ENCODE assay signal across 9 mouse cellular contexts in genomic region chr1:172408996-172409395, GRCm38 (mm10). TPM values are rescaled to one million over a fixed set of nuclear protein-coding genes. Genes with fewer than 3 reads are reported as not detected.
DNase-seq lines count a peak whose midpoint lies in the region; ATAC-seq and TF ChIP-seq lines count a peak whose summit lies in the region.
"Had no signal": no experiment of that assay in that cellular context is flagged by ENCODE, and none has a peak within 500 bp of the region (broad histone marks: within the 10 kb centered on the region; RNA-seq: fewer than 3 reads in every experiment).

No protein-coding gene starts in this region.

- peak; percentile 28 to 63 for DNase-seq in heart, postnatal 10 days
- DNase-seq in heart, postnatal 4 days = no peak
- DNase-seq in spleen, adult 2 months (ENCODE audit: low read depth in 1 of 2, low spot score in 2 of 2) = no peak
- DNase-seq in spleen, postnatal 36 days (ENCODE audit: low spot score in 2 of 2) = no peak
- peak; percentile 86 for DNase-seq in embryo, embryonic 10.5 days (ENCODE audit: low spot score)
- peak; percentile 62 for DNase-seq in mesoderm, embryonic 11.5 days (ENCODE audit: low read depth, low spot score)
- no peak for DNase-seq in spleen, postnatal 14 days (ENCODE audit: low spot score in 2 of 2)

- no peaks in the 10 kb centered on the region for H3K27me3 ChIP-seq in spleen, adult 2 months (ENCODE audit: control insufficient read depth, insufficient read depth, low read length)

- H3K4me1 ChIP-seq in spleen, adult 2 months (ENCODE audit: control insufficient read depth, insufficient read depth, insufficient read length) = peaks cover 2% of the 10 kb centered on the region; the same call in 1 of the 2 replicates
- H3K4me1 ChIP-seq: embryonic facial prominence, embryonic 12.5 days had no signal

- H3K36me3 ChIP-seq in spleen, adult 2 months (ENCODE audit: control insufficient read depth, insufficient read depth, low read length) = no peaks in the 10 kb centered on the region
- H3K36me3 ChIP-seq: embryonic facial prominence, embryonic 12.5 days had no signal

- peak; percentile 21; the same call in 1 of the 2 replicates for TF ChIP-seq CTCF in spleen, adult 2 months (IDR thresholded peaks at IDR 0.05; ENCODE audit: extremely low read depth, insufficient read depth, insufficient read length, insufficient replicate concordance)

- no peak for TF ChIP-seq POLR2A in spleen, adult 2 months (IDR thresholded peaks at IDR 0.05; ENCODE audit: low read depth, low read length)

- WGBS in spleen, adult 2 months = 5% methylated on average over 6 of the region's 6 CpGs

- no peak overlapping the region for H3K27ac ChIP-seq in spleen, adult 2 months (ENCODE audit: insufficient read depth, low read length)
- H3K27ac ChIP-seq: embryonic facial prominence, embryonic 12.5 days had no signal

- intact Hi-C loops in heart, postnatal 10 days (cut with DNase I) = loop anchor here (1.0 kb wide), 1 partner anchor 224 kb away; no protein-coding TSS in a partner anchor

- no peak overlapping the region for H3K4me3 ChIP-seq in spleen, adult 2 months (ENCODE audit: extremely low read depth, insufficient read depth, insufficient read length)
- H3K4me3 ChIP-seq: embryonic facial prominence, embryonic 12.5 days had no signal

- ATAC-seq in activated CD4-positive, CD25-positive, alpha-beta regulatory T cell, adult 4 months = no peak

RNA-seq across cellular contexts. Expression of gene Pigm, which starts 32.6 kb away (rescaled TPM):
- total RNA-seq in heart, postnatal 10 days (2021) = 1 to 10 TPM; 9.1 TPM
- total RNA-seq in heart, postnatal 4 days (2021) = 10 to 100 TPM; 10.1 to 11.4 TPM
- 8.8 and 11.5 TPM in 2 replicates for polyA plus RNA-seq in spleen, adult 2 months (2012; rRNA removed)
- 1 to 10 TPM; 5.6 to 7.3 TPM for polyA plus RNA-seq in activated CD4-positive, CD25-positive, alpha-beta regulatory T cell, adult 4 months (2017; shearing (Covaris generic))

Comparison
In these comparisons a context has a peak if more than half of its experiments do, and no peak if none do; other contexts are left out.
1. DNase-seq: peak in heart, postnatal 10 days (2 of 2), embryo, embryonic 10.5 days (single experiment) and mesoderm, embryonic 11.5 days (single experiment); none in heart, postnatal 4 days (single experiment), spleen, adult 2 months (0 of 2), spleen, postnatal 36 days (0 of 2) and spleen, postnatal 14 days (0 of 2).